Mouse (Mus musculus): Measurements from ENCODE around the gene Msl1. TPM values are rescaled to one million over a fixed set of nuclear protein-coding genes. Genes with fewer than 3 reads are reported as not detected.
A peak's percentile ranks its signal among the peaks of the same experiment; 100 is the strongest.

Msl1 gene
- total and polyA plus RNA-seq, 3 experiments, result 25.9 to 58.1 (median 27.3) TPM

DNA sequence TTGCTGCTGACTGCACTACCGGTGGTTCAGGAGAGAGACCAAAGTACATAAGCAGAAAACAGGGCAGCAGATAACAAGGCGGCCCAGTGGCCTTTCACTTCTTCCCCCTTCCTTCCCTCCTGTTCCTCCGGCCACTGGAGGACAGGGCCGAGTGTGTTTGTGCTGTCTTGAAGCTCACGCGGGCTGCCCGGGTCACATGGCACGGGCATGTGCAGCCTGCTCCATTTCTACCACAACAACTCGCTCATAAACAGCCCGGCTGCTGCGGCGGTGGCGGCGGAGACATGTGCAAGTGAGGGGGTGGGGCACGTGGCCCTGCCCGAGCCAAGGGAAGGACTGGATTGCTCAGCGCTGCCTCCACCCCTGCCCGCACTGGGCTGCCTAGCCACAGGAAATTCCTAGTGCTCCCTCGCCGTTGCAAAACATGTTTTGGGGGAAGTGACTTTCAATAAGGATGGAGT is 12.1 kb upstream of the Msl1 start:
- peak overlapping the region; percentile 81 for H3K4me2 ChIP-seq (ENCODE audit: insufficient read depth, low read depth, poor library complexity, severe bottlenecking)
- dilution Hi-C loops (cut with MboI; ENCODE audit: extremely low pct_ligation_motif_present, extremely low pct_unique_long_range_greater_than_20kb, low sequenced_read_pairs) (no loop called here), in situ Hi-C loops (cut with MboI; ENCODE audit: low pct_ligation_motif_present, low pct_unique_long_range_greater_than_20kb, low sequenced_read_pairs) (loop anchor here (5.0 to 10.0 kb wide), 2 partner anchors 36 to 58 kb away; partner anchors contain the start of gene Med24)
- H3K4me1 ChIP-seq (ENCODE audit: control insufficient read depth in 1 of 2, insufficient read depth in 2 of 2), result peaks cover 20 to 47% of the 10 kb centered on the region in 2 experiments
- peak overlapping the region; percentile 7; the same call in 1 of the 2 replicates for H3K9ac ChIP-seq (ENCODE audit: insufficient read depth, low read depth)
- peaks cover 25% of the 10 kb centered on the region for H3K27me3 ChIP-seq (replicated peaks)
- H3K4me3 ChIP-seq (replicated peaks in 1 of 3; ENCODE audit: low read depth in 2 of 3, low read length in 2 of 3, poor library complexity in 1 of 3), result peak overlapping the region in 1 of 3 experiments; percentile 41
- DNase-seq (ENCODE audit: extremely low read depth), result no peak
- TF ChIP-seq HCFC1 (IDR thresholded peaks at IDR 0.05; ENCODE audit: low read depth, low read length), result no peak
- TF ChIP-seq PAX5 (IDR thresholded peaks at IDR 0.05; ENCODE audit: low read length), result no peak
- peak; percentile 55 for TF ChIP-seq IRF4 (IDR thresholded peaks at IDR 0.05; ENCODE audit: low read depth, low read length)
- TF ChIP-seq CHD2 (IDR thresholded peaks at IDR 0.05; ENCODE audit: low read length), result peak; percentile 65
- TF ChIP-seq USF1 (IDR thresholded peaks at IDR 0.05; ENCODE audit: low read depth, low read length), result peak; percentile 78
- TF ChIP-seq ETS1 (conservative IDR thresholded peaks at IDR 0.05; ENCODE audit: low read depth, low read length), result 0 out of 2 replicates have a peak, but pooled peaks have one; percentile 22
- TF ChIP-seq MYC (IDR thresholded peaks at IDR 0.05; ENCODE audit: low read depth, low read length), result peak; percentile 87
- TF ChIP-seq POLR2AphosphoS2 (IDR thresholded peaks at IDR 0.05; ENCODE audit: low read depth, low read length), result no peak
- TF ChIP-seq ZKSCAN1 (IDR thresholded peaks at IDR 0.05; ENCODE audit: borderline replicate concordance, low read depth, low read length), result no peak
- no peak for TF ChIP-seq GABPA (IDR thresholded peaks at IDR 0.05; ENCODE audit: insufficient replicate concordance, low read depth, low read length)
- TF ChIP-seq ZMIZ1 (IDR thresholded peaks at IDR 0.05; ENCODE audit: low read depth, low read length), result peak; percentile 46; the same call in 1 of the 2 replicates
- TF ChIP-seq JUND (conservative IDR thresholded peaks at IDR 0.05; ENCODE audit: low read depth, low read length), result no peak
- no peak; the same call in 1 of the 2 replicates for TF ChIP-seq MAZ (IDR thresholded peaks at IDR 0.05; ENCODE audit: low read depth, low read length)
- 0 out of 2 replicates have a peak, but pooled peaks have one; percentile 21 for TF ChIP-seq MEF2A (IDR thresholded peaks at IDR 0.05; ENCODE audit: borderline replicate concordance, low read depth, low read length)
- peak; percentile 46 for TF ChIP-seq NRF1 (IDR thresholded peaks at IDR 0.05; ENCODE audit: low read depth, low read length)
- TF ChIP-seq BHLHE40 (IDR thresholded peaks at IDR 0.05; ENCODE audit: low read depth, low read length), result peak; percentile 94
- no peak for TF ChIP-seq SMC3 (IDR thresholded peaks at IDR 0.05; ENCODE audit: low read depth, low read length)
- no peak for TF ChIP-seq JUN (IDR thresholded peaks at IDR 0.05; ENCODE audit: insufficient read depth, low read depth, low read length)
- TF ChIP-seq MAX (IDR thresholded peaks at IDR 0.05; ENCODE audit: low read length), result peak; percentile 95
- TF ChIP-seq ZC3H11A (IDR thresholded peaks at IDR 0.05; ENCODE audit: low read depth, low read length), result no peak
- TF ChIP-seq KAT2A (IDR thresholded peaks at IDR 0.05; ENCODE audit: insufficient replicate concordance, low read length), result 0 out of 2 replicates have a peak, but pooled peaks have one; percentile 26
- TF ChIP-seq UBTF (IDR thresholded peaks at IDR 0.05; ENCODE audit: low read depth, low read length), result peak; percentile 54; the same call in 1 of the 2 replicates
- TF ChIP-seq CHD1 (IDR thresholded peaks at IDR 0.05; ENCODE audit: low read depth, low read length), result no peak
- 0 out of 2 replicates have a peak, but pooled peaks have one; percentile 30 for TF ChIP-seq MAFK (IDR thresholded peaks at IDR 0.05; ENCODE audit: insufficient replicate concordance, low read length)
- no peak for TF ChIP-seq ELF1 (IDR thresholded peaks at IDR 0.05; ENCODE audit: low read depth, low read length)
- no peak for TF ChIP-seq ZNF384 (IDR thresholded peaks at IDR 0.05; ENCODE audit: low read depth, low read length)
- TF ChIP-seq RCOR1 (conservative IDR thresholded peaks at IDR 0.05; ENCODE audit: low read depth, low read length), result peak; percentile 62
- peak; percentile 70; the same call in 1 of the 2 replicates for TF ChIP-seq SIN3A (IDR thresholded peaks at IDR 0.05; ENCODE audit: low read length)
- TF ChIP-seq USF2 (conservative IDR thresholded peaks at IDR 0.05; ENCODE audit: low read depth, low read length), result peak; percentile 48; the same call in 1 of the 2 replicates
- peak; percentile 42; the same call in 1 of the 2 replicates for TF ChIP-seq NELFE (IDR thresholded peaks at IDR 0.05; ENCODE audit: low read depth, low read length)
- no peak for TF ChIP-seq CTCF (conservative IDR thresholded peaks at IDR 0.05 in 1 of 2, IDR thresholded peaks at IDR 0.05 in 1 of 2; ENCODE audit: low read depth in 2 of 2, low read length in 2 of 2)
- peak; percentile 33; the same call in 1 of the 2 replicates for TF ChIP-seq TCF12 (IDR thresholded peaks at IDR 0.05; ENCODE audit: low read depth, low read length)
- TF ChIP-seq MXI1 (IDR thresholded peaks at IDR 0.05; ENCODE audit: low read depth, low read length), result peak; percentile 96
- no peak for TF ChIP-seq E2F4 (IDR thresholded peaks at IDR 0.05; ENCODE audit: insufficient replicate concordance, low read depth, low read length)
- no peak for TF ChIP-seq TBP (conservative IDR thresholded peaks at IDR 0.05; ENCODE audit: low read depth, low read length)
- no peak for TF ChIP-seq RAD21 (IDR thresholded peaks at IDR 0.05; ENCODE audit: low read depth, low read length)
- peak; percentile 43; the same call in 1 of the 2 replicates for TF ChIP-seq POLR2A (IDR thresholded peaks at IDR 0.05; ENCODE audit: low read depth, low read length)
- 0 out of 2 replicates have a peak, but pooled peaks have one; percentile 27 for TF ChIP-seq EP300 (IDR thresholded peaks at IDR 0.05; ENCODE audit: low read length)
- H3K36me3 ChIP-seq (replicated peaks in 1 of 2; ENCODE audit: control insufficient read depth in 1 of 2, insufficient read depth in 1 of 2, low read length in 1 of 2), result no peaks in the 10 kb centered on the region
- no peaks in the 10 kb centered on the region for H3K9me3 ChIP-seq (replicated peaks; ENCODE audit: low read length)
- H3K79me2 ChIP-seq (replicated peaks; ENCODE audit: control insufficient read depth, extremely low read depth, insufficient read depth, poor library complexity, severe bottlenecking), result no peaks in the 10 kb centered on the region
- H3K27ac ChIP-seq (ENCODE audit: insufficient read depth, low read depth), result no peak overlapping the region

Measured in CH12.LX (cell line).